Mouse (Mus musculus) forebrain, embryonic 16.5 days (tissue): Measurements from ENCODE around the gene Gm5414. TPM values are rescaled to one million over a fixed set of nuclear protein-coding genes. Genes with fewer than 3 reads are reported as not detected.

Experiments used
- ATAC-seq: fragments of 200-750 bp; cut with Nextera tagmentation; 2 replicates; pipeline ENCODE4 v1.8.0; 2017; ENCODE audit warnings: mild to moderate bottlenecking, moderate library complexity
- H3K27ac ChIP-seq: fragments of 300-500 bp; sonication (generic); 2 replicates; pipeline ENCODE4 v1.5.1; 2014; ENCODE audit warnings: low read length, control low read depth
- H3K27me3 ChIP-seq: fragments of 300-500 bp; sonication (generic); replicated peaks from 2 replicates; pipeline ENCODE4 v1.6.1; 2014; ENCODE audit warnings: low read length; ENCODE audit not compliant: control insufficient read depth, insufficient read depth
- H3K36me3 ChIP-seq: fragments of 300-500 bp; sonication (generic); 2 replicates; pipeline ENCODE4 v1.6.1; 2014; ENCODE audit not compliant: control insufficient read depth, insufficient read depth
- H3K4me1 ChIP-seq: fragments of 300-500 bp; sonication (generic); replicated peaks from 2 replicates; pipeline ENCODE4 v1.6.1; 2014; ENCODE audit warnings: low read length; ENCODE audit not compliant: control insufficient read depth, insufficient read depth
- H3K4me2 ChIP-seq: fragments of 300-500 bp; sonication (generic); 2 replicates; pipeline ENCODE4 v1.6.1; 2014; ENCODE audit warnings: mild to moderate bottlenecking, low read length, control low read depth
- H3K4me3 ChIP-seq: fragments of 300-500 bp; sonication (generic); replicated peaks from 2 replicates; pipeline ENCODE4 v1.5.1; 2014; ENCODE audit warnings: mild to moderate bottlenecking, low read length, control low read depth
- H3K9ac ChIP-seq: fragments of 300-500 bp; sonication (generic); replicated peaks from 2 replicates; pipeline ENCODE4 v1.6.1; 2014; ENCODE audit warnings: low read depth, low read length, control low read depth
- H3K9me3 ChIP-seq: fragments of 300-500 bp; sonication (generic); 2 replicates; pipeline ENCODE4 v1.6.1; 2016; ENCODE audit warnings: low read length; ENCODE audit not compliant: control insufficient read depth
- WGBS: fragments of 180-500 bp; shearing (Covaris S2); extraction: QIAGEN DNeasy Blood & Tissue Kit; methylation state at CpG from one replicate; pipeline ENCODE4 v1.1.7; 2014; 5-methylcytosine and 5-hydroxymethylcytosine counted together
- polyA plus RNA-seq: library from polyadenylated mRNA; unstranded; fragments of >200 nt; fragmentation: Nextera tagmentation; extraction: Ambion mirVana; gene quantifications from 2 replicates; pipeline ENCODE4 v1.2.1, GENCODE M21; 2015

Gene Gm5414
- polyA plus RNA-seq: not detected in 2 replicates

- no peak for ATAC-seq
- Histone ChIP-seq H3K27me3 (no peaks in the 10 kb centered on the region), H3K4me3 (no peak within 1 kb of the TSS), H3K9me3 (no peaks in the 10 kb centered on the region), H3K4me1 (no peaks in the 10 kb centered on the region), H3K36me3 (no peaks in the 10 kb centered on the region), H3K27ac (no peak within 1 kb of the TSS), H3K4me2 (no peak within 1 kb of the TSS), H3K9ac (no peak within 1 kb of the TSS)
- 80% methylated on average over 2 of the region's 2 CpGs for WGBS
Measured at GRCm38 (mm10) chr15:101627884-101628283, at the start of gene Gm5414. Gm5414 (minus strand) TSS chr15:101628188.

DNA sequence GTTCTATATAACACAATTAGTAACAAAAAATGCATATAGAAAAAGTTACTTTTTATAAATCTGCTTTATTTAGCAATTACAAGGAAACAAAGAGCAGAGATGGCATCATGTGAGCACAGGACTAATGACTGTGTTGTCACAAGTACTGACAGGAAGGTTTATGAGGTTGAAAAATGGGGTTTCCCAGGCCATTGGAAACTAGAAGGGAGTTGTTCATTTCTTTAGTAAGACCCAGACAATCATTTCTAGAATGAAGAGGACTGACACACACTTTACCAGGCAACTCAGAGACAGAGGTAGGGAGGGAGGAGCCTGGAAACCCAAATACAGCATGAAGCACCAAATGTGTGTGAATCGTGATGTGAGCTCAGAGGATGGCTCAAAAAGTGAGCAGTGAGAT is 48.0 kb upstream of the Gm5414 start:
- Histone ChIP-seq H3K36me3 (no peaks in the 10 kb centered on the region), H3K27me3 (no peaks in the 10 kb centered on the region), H3K4me2 (no peak overlapping the region), H3K9ac (no peak overlapping the region), H3K4me3 (no peak overlapping the region), H3K27ac (no peak overlapping the region), H3K9me3 (no peaks in the 10 kb centered on the region), H3K4me1 (no peaks in the 10 kb centered on the region)
- ATAC-seq: no peak
- 96% methylated on average over 1 of the region's 1 CpGs for WGBS

- no peak overlapping the region for H3K4me2 ChIP-seq
- WGBS: 81% methylated on average over 5 of the region's 5 CpGs
- no peaks in the 10 kb centered on the region for H3K36me3 ChIP-seq
- no peaks in the 10 kb centered on the region for H3K27me3 ChIP-seq
- H3K4me3 ChIP-seq: no peak overlapping the region
- no peak overlapping the region for H3K9ac ChIP-seq
- no peaks in the 10 kb centered on the region for H3K9me3 ChIP-seq
- no peak overlapping the region for H3K27ac ChIP-seq
- no peaks in the 10 kb centered on the region for H3K4me1 ChIP-seq
- ATAC-seq: no peak
Measured at GRCm38 (mm10) chr15:101652736-101653265, 24.8 kb upstream of the Gm5414 start.

DNA sequence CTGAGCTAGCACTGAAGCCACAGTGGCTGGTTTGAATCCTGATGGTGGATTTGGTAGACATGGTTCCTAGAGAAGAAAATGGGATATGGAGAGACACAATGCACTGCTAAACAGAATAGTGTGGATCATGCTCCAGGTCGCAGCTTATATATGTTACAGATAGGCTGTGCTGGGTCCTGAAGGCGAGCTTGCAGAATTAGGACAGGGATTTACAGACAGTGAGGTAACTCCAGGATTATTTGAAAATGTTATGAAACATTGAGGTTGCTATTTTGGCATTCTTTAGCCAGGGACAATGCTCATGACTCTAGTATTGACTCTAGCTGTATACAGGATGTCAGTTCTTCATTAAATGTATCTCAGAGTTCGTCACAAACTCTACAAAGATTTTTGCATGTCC is 19.3 kb upstream of the Gm5414 start, which contains the start of gene Gm5478:
Gene Gm5478, minus strand, starts transcription at position 101 of the 400 bp plus-strand sequence.
- no peak within 1 kb of the TSS for H3K9ac ChIP-seq
- no peaks in the 10 kb centered on the region for H3K27me3 ChIP-seq
- H3K36me3 ChIP-seq: no peaks in the 10 kb centered on the region
- no peak within 1 kb of the TSS for H3K27ac ChIP-seq
- 75% methylated on average over 3 of the region's 3 CpGs for WGBS
- H3K4me3 ChIP-seq: no peak within 1 kb of the TSS
- H3K4me2 ChIP-seq: no peak within 1 kb of the TSS
- no peaks in the 10 kb centered on the region for H3K9me3 ChIP-seq
- no peaks in the 10 kb centered on the region for H3K4me1 ChIP-seq
- no peak for ATAC-seq

DNA sequence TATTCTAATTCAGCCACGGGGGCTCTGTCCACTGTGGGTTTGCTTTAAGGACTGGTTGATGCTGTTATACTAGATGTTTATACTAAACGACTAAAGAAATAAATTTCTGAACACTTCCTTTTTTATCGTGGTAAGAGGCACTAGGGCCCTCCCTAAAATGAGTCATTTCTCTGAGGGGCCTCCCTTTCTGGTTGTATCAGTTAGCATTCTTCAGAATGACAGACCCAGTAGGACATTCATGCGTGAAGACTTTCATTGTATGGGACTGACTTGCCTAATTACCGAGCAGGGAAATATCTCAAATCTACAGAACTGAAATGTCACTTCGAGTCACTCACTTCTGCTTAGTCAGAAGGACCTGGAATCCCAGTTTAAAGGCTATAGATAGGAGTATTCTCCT is 28.9 kb downstream of the Gm5414 start:
- Histone ChIP-seq H3K4me1 (no peaks in the 10 kb centered on the region), H3K36me3 (no peaks in the 10 kb centered on the region), H3K4me2 (no peak overlapping the region), H3K4me3 (no peak overlapping the region), H3K27ac (no peak overlapping the region), H3K9me3 (no peaks in the 10 kb centered on the region), H3K27me3 (no peaks in the 10 kb centered on the region), H3K9ac (no peak overlapping the region)
- ATAC-seq: no peak
- 61% methylated on average over 6 of the region's 6 CpGs for WGBS

DNA sequence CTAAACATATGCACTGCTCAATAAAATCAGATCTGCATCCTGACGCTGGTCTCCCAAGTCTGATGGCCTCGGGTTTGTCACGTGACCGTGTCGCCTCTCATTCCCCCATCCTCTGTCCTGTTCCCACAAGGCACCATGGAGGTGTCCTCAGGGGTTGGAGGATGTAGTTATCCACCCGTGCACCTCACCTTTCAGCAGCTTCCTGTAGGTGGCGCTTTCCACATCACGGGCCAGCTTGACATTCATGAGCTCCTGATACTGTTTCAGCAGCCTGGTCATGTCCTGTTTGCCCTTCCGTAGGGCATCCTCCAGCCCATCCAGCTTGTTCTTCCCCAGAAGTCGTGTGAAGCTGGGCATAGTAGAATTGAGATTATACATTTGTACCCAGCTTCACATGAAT is 39.8 kb downstream of the Gm5414 start:
- 80% methylated on average over 10 of the region's 10 CpGs for WGBS
- Histone ChIP-seq H3K9ac (no peak overlapping the region), H3K27ac (no peak overlapping the region), H3K4me2 (no peak overlapping the region), H3K27me3 (no peaks in the 10 kb centered on the region), H3K9me3 (no peaks in the 10 kb centered on the region), H3K36me3 (no peaks in the 10 kb centered on the region), H3K4me1 (no peaks in the 10 kb centered on the region), H3K4me3 (no peak overlapping the region)
- no peak for ATAC-seq

- Histone ChIP-seq H3K36me3 (no peaks in the 10 kb centered on the region), H3K27me3 (no peaks in the 10 kb centered on the region), H3K4me3 (no peak overlapping the region), H3K27ac (no peak overlapping the region), H3K9me3 (no peaks in the 10 kb centered on the region), H3K4me2 (no peak overlapping the region), H3K4me1 (no peaks in the 10 kb centered on the region), H3K9ac (no peak overlapping the region)
- 50% methylated on average over 2 of the region's 2 CpGs for WGBS
- ATAC-seq: no peak
Measured at GRCm38 (mm10) chr15:101584456-101584855, 43.5 kb downstream of the Gm5414 start.

DNA sequence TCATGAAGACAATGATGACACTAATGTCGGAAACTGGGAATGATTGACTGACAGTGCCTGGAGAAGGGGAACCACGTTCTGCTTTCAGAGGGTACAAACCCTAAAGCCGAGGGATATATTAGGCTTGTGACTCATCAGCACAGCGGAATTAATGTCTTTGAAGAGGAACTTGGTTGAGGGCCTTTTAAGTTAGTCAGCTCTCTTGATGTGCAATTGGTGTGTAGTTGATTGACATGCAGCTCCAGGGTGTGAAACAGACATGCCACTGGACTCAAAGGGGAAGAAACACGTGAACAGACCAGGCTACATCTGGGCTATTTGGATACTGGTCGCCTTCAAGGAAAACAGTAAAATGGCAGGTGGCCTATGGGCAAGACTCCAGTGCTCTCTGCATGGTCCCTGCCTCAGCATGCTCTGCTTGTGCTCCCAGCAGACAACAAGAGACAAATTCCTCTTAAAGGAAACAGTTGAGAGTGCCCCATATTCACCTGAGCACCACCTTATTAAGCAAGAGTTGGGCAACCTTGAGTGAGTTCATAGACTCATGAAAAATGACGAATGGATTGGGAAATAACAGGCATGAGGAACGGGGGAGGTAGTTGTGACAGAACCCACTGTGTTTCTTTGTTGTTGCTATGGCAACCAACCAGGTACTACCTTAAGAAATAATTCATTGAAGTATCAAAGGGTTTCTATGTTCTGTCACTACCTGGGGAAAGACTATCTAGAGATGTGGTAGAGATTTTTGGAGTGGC is 44.6 kb downstream of the Gm5414 start:
- 80% methylated on average over 8 of the region's 8 CpGs for WGBS
- Histone ChIP-seq H3K9me3 (no peaks in the 10 kb centered on the region), H3K9ac (no peak overlapping the region), H3K4me2 (no peak overlapping the region), H3K27me3 (no peaks in the 10 kb centered on the region), H3K27ac (no peak overlapping the region), H3K4me1 (no peaks in the 10 kb centered on the region), H3K4me3 (no peak overlapping the region), H3K36me3 (no peaks in the 10 kb centered on the region)
- no peak for ATAC-seq

DNA sequence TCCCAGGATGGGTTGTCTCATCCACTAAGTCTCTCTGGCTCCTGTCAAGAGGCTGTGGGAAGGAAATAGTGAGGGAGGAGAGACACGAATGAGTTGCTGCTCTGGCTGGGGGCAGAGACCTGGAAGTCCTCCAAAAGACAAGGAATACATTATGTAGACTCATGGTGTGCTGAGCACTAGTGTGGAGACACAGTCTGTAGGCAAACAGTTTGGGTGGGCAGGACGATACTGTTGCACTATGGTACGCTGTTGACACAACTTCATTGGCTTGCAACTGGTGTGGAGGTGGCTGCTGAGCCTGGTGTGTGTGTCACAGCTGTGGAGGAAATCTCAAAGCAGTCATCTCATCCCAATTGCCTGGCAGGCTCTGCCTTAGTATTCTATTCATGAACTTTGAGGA is 46.3 kb downstream of the Gm5414 start:
- no peak overlapping the region for H3K4me2 ChIP-seq
- ATAC-seq: no peak
- no peak overlapping the region for H3K4me3 ChIP-seq
- H3K9ac ChIP-seq: no peak overlapping the region
- no peaks in the 10 kb centered on the region for H3K36me3 ChIP-seq
- 84% methylated on average over 3 of the region's 3 CpGs for WGBS
- H3K27me3 ChIP-seq: no peaks in the 10 kb centered on the region
- no peak overlapping the region for H3K27ac ChIP-seq
- H3K4me1 ChIP-seq: no peaks in the 10 kb centered on the region
- no peaks in the 10 kb centered on the region for H3K9me3 ChIP-seq
